Mouse (Mus musculus): ENCODE results near the gene Fam213a. TPM values are rescaled to one million over a fixed set of nuclear protein-coding genes. Genes with fewer than 3 reads are reported as not detected.
A peak's percentile ranks its signal among the peaks of the same experiment; 100 is the strongest.

The Fam213a gene
- polyA plus RNA-seq, 1 experiment from 2014 or later, result 96.8 TPM

DNA sequence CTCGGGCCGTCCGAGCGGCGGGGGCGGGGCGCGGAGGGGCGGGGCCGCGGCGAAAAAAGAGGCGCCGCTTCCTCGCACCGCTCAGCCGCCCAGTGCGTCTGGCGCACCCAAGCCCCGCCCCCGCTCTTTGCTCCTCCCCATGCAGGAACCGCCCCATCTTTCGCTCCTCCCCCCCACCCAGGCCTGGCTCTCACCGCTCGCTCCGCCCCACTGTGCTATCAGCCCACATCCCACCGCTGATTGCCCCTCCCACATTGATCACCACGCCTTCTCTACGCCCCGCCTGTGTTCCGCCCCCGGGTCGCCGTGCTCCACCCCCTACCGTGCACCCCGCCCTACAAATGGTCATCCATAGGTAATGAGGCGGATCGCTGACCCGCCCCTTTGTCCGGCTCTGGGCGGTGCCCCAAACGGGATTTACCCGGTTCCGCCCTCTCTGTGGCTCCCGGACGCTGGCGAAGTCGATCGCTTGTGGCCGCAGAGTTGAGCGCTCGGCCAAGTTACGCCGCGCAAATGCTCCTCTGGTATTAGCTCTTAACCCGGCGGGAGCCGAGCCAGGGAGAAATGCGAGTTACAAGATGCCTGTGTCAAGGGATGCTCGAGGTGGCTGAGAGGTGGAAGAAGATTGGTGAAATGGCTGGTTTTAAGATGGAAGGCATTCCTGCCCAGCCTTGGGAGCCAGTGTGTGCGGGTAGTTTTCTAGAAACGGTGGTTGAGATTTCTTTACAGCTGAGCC is 46.6 kb downstream of the Fam213a start:
- ATAC-seq (replicated peaks; ENCODE audit: low FRiP score), result peak; percentile 93
- Histone ChIP-seq H3K4me1 (peaks cover 46% of the 10 kb centered on the region), H3K4me2 (peak overlapping the region; percentile 79), H3K4me3 (replicated peaks) (peak overlapping the region; percentile 87), H3K9ac (peak overlapping the region; percentile 93), H3K27ac (peak overlapping the region; percentile 95), H3K9me3 (replicated peaks) (no peaks in the 10 kb centered on the region), H3K27me3 (no peaks in the 10 kb centered on the region), H3K36me3 (no peaks in the 10 kb centered on the region)
- WGBS, result under 1% methylated on average over 58 of the region's 62 CpGs

DNA sequence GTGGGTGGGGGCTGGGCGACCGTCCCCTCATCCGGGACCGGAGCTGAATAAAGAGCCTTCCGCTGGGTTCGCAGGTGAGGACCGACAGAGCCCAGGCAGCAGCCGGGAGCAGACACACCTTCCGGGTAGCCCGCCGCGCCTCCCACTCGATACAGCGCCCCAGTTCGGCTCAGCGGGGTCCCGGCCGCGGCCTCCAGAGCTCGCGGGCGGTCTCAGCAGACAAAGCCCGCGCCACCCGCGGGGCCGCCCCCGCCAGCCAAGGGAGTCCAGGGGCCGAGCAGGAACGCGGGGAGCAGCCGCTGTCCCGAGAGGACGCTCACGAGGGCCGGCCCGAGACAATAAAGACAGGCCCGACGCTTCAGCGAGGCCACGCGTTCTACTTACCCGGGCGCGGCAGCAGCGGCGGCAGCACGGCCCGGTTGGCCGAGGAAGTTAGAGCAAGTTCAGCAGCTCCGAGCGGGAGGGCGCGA is 47.2 kb downstream of the Fam213a start, which contains the start of gene Tspan14:
Gene Tspan14 (minus strand): TSS at position 416 of the 470 bp plus-strand sequence.
- no peaks in the 10 kb centered on the region for H3K9me3 ChIP-seq (replicated peaks)
- peak within 1 kb of the TSS; percentile 87 for H3K4me3 ChIP-seq (replicated peaks)
- peak within 1 kb of the TSS; percentile 79 for H3K4me2 ChIP-seq
- H3K27ac ChIP-seq, result peak within 1 kb of the TSS; percentile 95
- peak within 1 kb of the TSS; percentile 93 for H3K9ac ChIP-seq
- WGBS, result under 1% methylated on average over 54 of the region's 54 CpGs
- H3K4me1 ChIP-seq, result peaks cover 51% of the 10 kb centered on the region
- ATAC-seq (replicated peaks; ENCODE audit: low FRiP score), result peak; percentile 68; the same call in 1 of the 2 replicates
- H3K36me3 ChIP-seq, result no peaks in the 10 kb centered on the region
- H3K27me3 ChIP-seq, result no peaks in the 10 kb centered on the region

DNA sequence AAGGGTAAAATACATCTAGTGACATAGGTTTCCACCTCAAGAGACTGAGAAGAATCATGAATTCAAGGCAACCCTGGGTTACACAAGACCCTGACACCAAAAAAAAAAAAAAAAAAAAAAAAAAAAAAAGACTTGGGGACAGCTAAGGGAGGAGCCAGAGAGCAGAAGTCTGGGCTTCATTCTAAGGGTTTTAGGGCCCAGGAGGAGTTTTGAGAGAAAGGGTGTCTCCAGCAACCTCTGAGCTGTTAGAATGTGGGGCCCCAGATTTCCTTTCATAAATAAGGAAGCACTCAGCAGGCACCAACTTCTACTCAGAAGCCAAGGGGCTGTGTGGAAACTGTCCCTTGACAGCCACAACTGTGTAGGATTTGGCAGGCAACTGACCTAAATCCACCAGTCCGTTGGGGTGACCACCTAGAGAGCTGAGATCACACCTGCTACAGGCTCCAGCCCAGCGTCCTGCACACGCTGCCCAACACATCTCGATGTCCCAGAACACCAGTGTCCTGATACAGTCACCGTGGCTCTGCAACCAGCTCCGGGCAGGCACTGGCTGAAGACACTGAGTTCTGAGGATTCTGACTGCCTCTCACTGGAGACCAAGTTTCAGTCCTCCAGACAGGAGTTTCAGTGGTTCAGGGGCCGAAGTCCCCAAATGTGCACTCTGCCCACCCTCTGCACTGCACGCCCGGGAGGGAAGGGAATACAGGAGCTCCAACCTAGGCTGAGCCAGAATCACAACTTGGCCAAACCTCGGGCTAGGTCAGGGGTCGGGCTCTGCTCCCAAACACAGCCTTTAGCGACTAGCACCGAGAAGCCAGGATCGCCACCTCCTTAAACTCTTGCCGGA is 47.9 kb downstream of the Fam213a start:
- H3K27ac ChIP-seq, result peak overlapping the region; percentile 95
- H3K9ac ChIP-seq, result peak overlapping the region; percentile 93
- H3K4me3 ChIP-seq (replicated peaks), result peak overlapping the region; percentile 87
- H3K36me3 ChIP-seq, result no peaks in the 10 kb centered on the region
- ATAC-seq (replicated peaks; ENCODE audit: low FRiP score), result peak; percentile 4
- WGBS, result under 1% methylated on average over 15 of the region's 15 CpGs
- no peaks in the 10 kb centered on the region for H3K27me3 ChIP-seq
- no peaks in the 10 kb centered on the region for H3K9me3 ChIP-seq (replicated peaks)
- H3K4me2 ChIP-seq, result peak overlapping the region; percentile 79
- peaks cover 51% of the 10 kb centered on the region for H3K4me1 ChIP-seq

- ATAC-seq (replicated peaks; ENCODE audit: low FRiP score), result no peak
- H3K36me3 ChIP-seq, result no peaks in the 10 kb centered on the region
- peak overlapping the region; percentile 95 for H3K27ac ChIP-seq
- peak overlapping the region; percentile 79 for H3K4me2 ChIP-seq
- H3K27me3 ChIP-seq, result no peaks in the 10 kb centered on the region
- H3K4me3 ChIP-seq (replicated peaks), result peak overlapping the region; percentile 87
- H3K9ac ChIP-seq, result peak overlapping the region; percentile 93; the same call in 1 of the 2 replicates
- H3K4me1 ChIP-seq, result peaks cover 59% of the 10 kb centered on the region
- no peaks in the 10 kb centered on the region for H3K9me3 ChIP-seq (replicated peaks)
Measured at GRCm38 (mm10) chr14:40964881-40965280, 48.7 kb downstream of the Fam213a start.

DNA sequence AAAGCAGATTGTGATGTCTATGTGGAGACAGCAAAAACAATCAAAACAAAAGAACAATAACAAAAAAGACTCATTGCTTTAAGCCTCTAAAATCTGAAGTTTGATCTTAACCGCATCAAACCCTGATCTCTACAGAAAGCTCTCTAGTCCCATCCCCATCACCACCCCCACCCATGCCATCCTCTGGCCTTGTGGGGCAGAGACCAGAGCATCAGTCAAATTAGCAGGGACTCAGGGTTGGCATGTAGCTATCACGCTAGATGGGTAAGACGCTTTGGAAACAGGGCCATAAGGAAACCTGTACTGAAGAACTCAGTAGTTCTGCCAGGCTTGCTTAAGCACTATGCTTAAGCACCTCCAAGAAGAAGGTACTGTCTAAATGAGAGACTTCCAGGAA is 49.4 kb downstream of the Fam213a start:
- Histone ChIP-seq H3K36me3 (no peaks in the 10 kb centered on the region), H3K9ac (no peak overlapping the region), H3K4me3 (replicated peaks) (peak overlapping the region; percentile 87), H3K4me2 (peak overlapping the region; percentile 79), H3K9me3 (replicated peaks) (no peaks in the 10 kb centered on the region), H3K27ac (peak overlapping the region; percentile 95), H3K4me1 (peaks cover 65% of the 10 kb centered on the region), H3K27me3 (no peaks in the 10 kb centered on the region)
- ATAC-seq (replicated peaks; ENCODE audit: low FRiP score), result no peak
- WGBS, result 89% methylated on average over 3 of the region's 3 CpGs

- Histone ChIP-seq H3K4me2 (peak overlapping the region; percentile 79), H3K4me1 (peaks cover 71% of the 10 kb centered on the region), H3K27ac (peak overlapping the region; percentile 95), H3K4me3 (replicated peaks) (peak overlapping the region; percentile 12; the same call in 1 of the 2 replicates), H3K9ac (no peak overlapping the region), H3K27me3 (no peaks in the 10 kb centered on the region), H3K9me3 (replicated peaks) (no peaks in the 10 kb centered on the region), H3K36me3 (no peaks in the 10 kb centered on the region)
- ATAC-seq (replicated peaks; ENCODE audit: low FRiP score), result no peak
- WGBS, result 52% methylated on average over 3 of the region's 3 CpGs
Measured at GRCm38 (mm10) chr14:40963501-40964213, 49.9 kb downstream of the Fam213a start.

- Histone ChIP-seq H3K36me3 (no peaks in the 10 kb centered on the region), H3K9me3 (replicated peaks) (no peaks in the 10 kb centered on the region), H3K9ac (0 out of 2 replicates have a peak overlapping the region, but pooled peaks have one; percentile 15), H3K4me3 (replicated peaks) (peak overlapping the region; percentile 12; the same call in 1 of the 2 replicates), H3K4me2 (peak overlapping the region; percentile 79), H3K4me1 (peaks cover 73% of the 10 kb centered on the region), H3K27me3 (no peaks in the 10 kb centered on the region), H3K27ac (peak overlapping the region; percentile 95)
- ATAC-seq (replicated peaks; ENCODE audit: low FRiP score), result no peak
- 54% methylated on average over 11 of the region's 11 CpGs for WGBS
Measured at GRCm38 (mm10) chr14:40962365-40963290, 51.0 kb downstream of the Fam213a start.

DNA sequence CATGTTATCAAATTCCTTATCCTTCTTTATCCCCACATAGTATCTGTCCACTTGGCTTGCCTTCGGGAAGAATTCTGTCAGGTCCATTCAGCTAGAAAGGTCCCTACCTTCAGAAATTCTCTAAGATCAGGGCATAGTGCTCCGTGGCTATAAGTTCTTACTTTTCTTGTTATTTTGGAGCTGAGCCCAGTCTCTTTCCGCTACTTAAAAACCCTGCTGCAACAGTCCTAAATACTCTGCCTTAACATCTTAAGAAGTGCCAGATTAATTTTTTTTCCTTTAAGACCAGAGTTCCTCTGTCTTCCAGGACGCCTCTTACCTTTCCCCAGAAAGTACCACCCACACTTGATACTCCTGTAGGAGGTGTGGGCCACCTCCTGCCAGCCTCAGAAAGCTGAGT is 53.4 kb downstream of the Fam213a start:
- Histone ChIP-seq H3K27me3 (no peaks in the 10 kb centered on the region), H3K9me3 (replicated peaks) (no peaks in the 10 kb centered on the region), H3K27ac (peak overlapping the region; percentile 91), H3K36me3 (no peaks in the 10 kb centered on the region), H3K9ac (no peak overlapping the region), H3K4me3 (replicated peaks) (no peak overlapping the region), H3K4me1 (peaks cover 91% of the 10 kb centered on the region), H3K4me2 (no peak overlapping the region)
- ATAC-seq (replicated peaks; ENCODE audit: low FRiP score), result no peak
- 41% methylated on average over 4 of the region's 4 CpGs for WGBS

- Histone ChIP-seq H3K9ac (no peak overlapping the region), H3K4me1 (peaks cover 90% of the 10 kb centered on the region), H3K27ac (peak overlapping the region; percentile 91), H3K4me2 (peak overlapping the region; percentile 23; the same call in 1 of the 2 replicates), H3K9me3 (replicated peaks) (no peaks in the 10 kb centered on the region), H3K4me3 (replicated peaks) (no peak overlapping the region), H3K36me3 (no peaks in the 10 kb centered on the region), H3K27me3 (no peaks in the 10 kb centered on the region)
- WGBS, result 24% methylated on average over 3 of the region's 3 CpGs
- ATAC-seq (replicated peaks; ENCODE audit: low FRiP score), result no peak
Measured at GRCm38 (mm10) chr14:40959586-40959985, 54.0 kb downstream of the Fam213a start.

DNA sequence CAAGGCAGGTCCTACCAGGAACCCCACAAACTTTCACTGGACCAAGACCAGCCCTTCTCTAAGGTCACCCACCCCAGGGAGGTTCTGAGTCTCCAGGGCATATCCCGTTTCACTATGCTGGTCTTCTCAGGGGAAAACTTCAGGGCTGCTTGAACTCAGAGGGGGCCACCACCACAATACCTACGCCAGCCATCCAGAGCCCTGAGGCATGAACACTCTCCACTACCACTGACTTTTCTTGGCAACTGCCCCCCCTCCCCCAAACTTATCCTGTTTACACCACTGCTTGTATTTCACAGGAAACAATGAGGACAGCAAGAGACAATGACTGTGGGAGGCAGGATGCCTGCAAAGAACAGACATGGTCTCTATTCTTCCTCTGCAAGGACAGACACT is 54.6 kb downstream of the Fam213a start:
- Histone ChIP-seq H3K27me3 (no peaks in the 10 kb centered on the region), H3K4me1 (peaks cover 90% of the 10 kb centered on the region), H3K9ac (no peak overlapping the region), H3K36me3 (no peaks in the 10 kb centered on the region), H3K27ac (peak overlapping the region; percentile 91), H3K4me3 (replicated peaks) (no peak overlapping the region), H3K4me2 (peak overlapping the region; percentile 23; the same call in 1 of the 2 replicates), H3K9me3 (replicated peaks) (no peaks in the 10 kb centered on the region)
- peak; percentile 16; the same call in 1 of the 2 replicates for ATAC-seq (replicated peaks; ENCODE audit: low FRiP score)
- 23% methylated on average over 2 of the region's 2 CpGs for WGBS
